Mouse (Mus musculus): ENCODE results near the gene Akr1b10. TPM values are rescaled to one million over a fixed set of nuclear protein-coding genes. Genes with fewer than 3 reads are reported as not detected.
"Not testable (repeated sequence)": the region's sequence is repeated elsewhere in the genome, so short reads cannot be mapped to it uniquely, and the experiment has no call there.

Gene Akr1b10
- polyA plus RNA-seq, 1 experiment from 2014 or later: 10.1 TPM

DNA sequence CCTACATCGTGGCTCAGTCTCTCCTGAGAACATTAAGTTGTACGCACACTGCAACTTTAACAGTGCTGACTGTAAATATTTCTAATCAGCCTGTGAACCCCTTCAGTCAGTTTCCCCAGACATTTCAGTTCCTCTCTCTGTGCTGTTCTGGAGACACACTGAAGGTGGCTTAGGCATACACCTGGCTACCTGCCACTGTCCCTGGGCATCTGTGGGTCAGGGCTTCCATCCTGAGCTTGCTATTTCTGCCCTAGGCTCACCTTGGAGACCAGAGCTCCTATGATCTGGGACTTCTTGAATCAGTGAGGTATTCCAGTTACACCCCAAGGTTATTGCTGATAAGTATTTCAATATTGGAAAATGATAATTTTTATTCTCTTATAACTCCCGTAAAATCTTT is 31.6 kb upstream of the Akr1b10 start:
- WGBS: 94% methylated on average over 3 of the region's 3 CpGs
- H3K9ac ChIP-seq (replicated peaks): no peak overlapping the region
- no peak overlapping the region for H3K27ac ChIP-seq (replicated peaks)
- no peak overlapping the region for H3K4me2 ChIP-seq (replicated peaks)
- H3K27me3 ChIP-seq: no peaks in the 10 kb centered on the region
- no peaks in the 10 kb centered on the region for H3K9me3 ChIP-seq
- no peak overlapping the region for H3K4me3 ChIP-seq
- no peak for ATAC-seq (ENCODE audit: low FRiP score, low read depth)
- H3K36me3 ChIP-seq: no peaks in the 10 kb centered on the region
- H3K4me1 ChIP-seq: peaks cover 10% of the 10 kb centered on the region; the same call in 1 of the 2 replicates

DNA sequence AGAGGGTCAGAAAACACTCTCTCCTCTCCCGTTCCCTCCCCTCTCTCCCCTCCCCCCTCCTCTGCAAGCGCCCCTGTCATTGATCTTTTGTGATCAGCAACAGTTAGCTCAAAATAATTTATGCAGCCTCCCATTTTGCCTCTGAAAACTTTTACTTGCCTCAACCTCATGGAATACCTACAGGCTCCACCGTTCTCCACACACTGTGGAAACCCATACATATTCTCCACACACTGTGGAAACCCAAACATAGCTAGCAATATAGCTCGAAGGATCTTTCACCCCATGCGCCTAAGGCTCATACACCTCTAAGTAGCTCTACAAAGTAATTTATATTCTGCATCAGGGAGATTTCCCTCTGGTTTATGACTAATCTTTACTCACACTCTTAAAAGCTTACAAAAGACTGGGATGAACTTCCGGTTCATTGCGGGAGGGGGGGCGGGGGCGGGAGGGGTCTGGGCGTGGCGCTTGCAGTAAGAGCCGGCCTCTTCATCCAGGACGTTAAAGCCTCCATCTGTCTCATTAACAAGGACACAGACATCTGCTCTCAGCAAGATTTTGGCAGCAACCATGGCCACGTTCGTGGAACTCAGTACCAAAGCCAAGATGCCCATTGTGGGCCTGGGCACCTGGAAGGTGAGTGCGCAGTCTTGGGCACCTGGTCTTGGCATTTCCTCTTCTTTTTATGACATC is 30.2 kb upstream of the Akr1b10 start, which contains the start of gene Akr1b8:
Gene Akr1b8, plus strand, starts transcription at position 462 of the 696 bp plus-strand sequence.
- Histone ChIP-seq H3K4me3 (peak within 1 kb of the TSS; percentile 27), H3K36me3 (no peaks in the 10 kb centered on the region), H3K4me1 (peaks cover 10% of the 10 kb centered on the region; the same call in 1 of the 2 replicates), H3K9me3 (no peaks in the 10 kb centered on the region), H3K9ac (replicated peaks) (no peak within 1 kb of the TSS; the same call in 1 of the 2 replicates), H3K27ac (replicated peaks) (no peak within 1 kb of the TSS), H3K4me2 (replicated peaks) (peak within 1 kb of the TSS; percentile 51), H3K27me3 (no peaks in the 10 kb centered on the region)
- 16% methylated on average over 16 of the region's 16 CpGs for WGBS
- ATAC-seq (ENCODE audit: low FRiP score, low read depth): peak; percentile 56; the same call in 1 of the 2 replicates

DNA sequence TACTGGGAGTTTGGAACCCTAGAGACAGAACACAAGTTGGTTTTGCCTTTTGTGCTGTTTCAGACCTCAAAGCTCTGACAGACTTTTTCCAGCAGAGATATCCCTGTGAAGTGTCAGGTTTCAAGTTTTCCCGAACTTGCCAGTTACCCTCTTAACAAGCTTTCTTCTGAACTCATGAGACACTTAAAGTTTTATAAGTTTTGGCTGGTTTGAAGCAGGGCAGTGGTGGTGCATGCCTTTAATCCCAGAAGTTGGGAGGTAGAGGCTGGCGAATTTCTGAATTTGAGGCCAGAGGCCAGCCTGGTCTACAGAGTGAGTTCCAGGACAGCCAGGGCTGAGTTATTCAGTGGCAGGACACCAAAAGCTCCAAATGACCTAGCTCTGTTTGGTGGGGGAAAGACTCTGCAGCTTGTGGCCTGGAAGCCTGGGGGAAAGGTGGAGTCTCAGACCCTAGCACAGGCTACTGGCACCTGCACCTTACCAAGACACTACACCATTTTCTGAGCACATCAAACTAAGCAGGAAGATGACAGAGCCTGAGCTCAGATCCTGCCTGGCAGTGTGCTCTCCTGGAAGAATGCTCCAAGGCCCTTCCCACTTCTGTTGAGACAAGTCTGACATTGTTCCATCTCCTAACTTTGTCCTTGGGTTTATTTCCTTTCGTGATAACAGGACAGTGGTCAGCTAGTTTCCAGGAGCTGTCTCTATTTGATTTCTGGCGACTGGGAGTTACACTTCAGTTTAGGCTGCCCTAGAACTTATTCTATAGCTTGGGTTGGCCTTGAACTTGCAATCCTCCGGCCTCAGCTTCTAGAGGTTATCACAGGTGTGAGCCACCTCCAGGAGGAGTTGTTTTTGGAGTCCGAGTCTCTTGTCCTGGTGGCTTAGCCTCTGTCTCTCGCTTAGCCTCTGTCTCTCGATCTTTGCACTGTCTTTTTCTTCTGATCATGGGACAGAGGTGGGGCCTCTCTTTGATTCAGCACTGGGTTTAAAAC is 29.4 kb upstream of the Akr1b10 start:
- H3K9me3 ChIP-seq: no peaks in the 10 kb centered on the region
- peak overlapping the region; percentile 51 for H3K4me2 ChIP-seq (replicated peaks)
- no peak for ATAC-seq (ENCODE audit: low FRiP score, low read depth)
- WGBS: 76% methylated on average over 8 of the region's 8 CpGs
- H3K9ac ChIP-seq (replicated peaks): no peak overlapping the region
- H3K27ac ChIP-seq (replicated peaks): no peak overlapping the region
- no peaks in the 10 kb centered on the region for H3K36me3 ChIP-seq
- peaks cover 10% of the 10 kb centered on the region; the same call in 1 of the 2 replicates for H3K4me1 ChIP-seq
- H3K4me3 ChIP-seq: peak overlapping the region; percentile 27
- H3K27me3 ChIP-seq: no peaks in the 10 kb centered on the region

DNA sequence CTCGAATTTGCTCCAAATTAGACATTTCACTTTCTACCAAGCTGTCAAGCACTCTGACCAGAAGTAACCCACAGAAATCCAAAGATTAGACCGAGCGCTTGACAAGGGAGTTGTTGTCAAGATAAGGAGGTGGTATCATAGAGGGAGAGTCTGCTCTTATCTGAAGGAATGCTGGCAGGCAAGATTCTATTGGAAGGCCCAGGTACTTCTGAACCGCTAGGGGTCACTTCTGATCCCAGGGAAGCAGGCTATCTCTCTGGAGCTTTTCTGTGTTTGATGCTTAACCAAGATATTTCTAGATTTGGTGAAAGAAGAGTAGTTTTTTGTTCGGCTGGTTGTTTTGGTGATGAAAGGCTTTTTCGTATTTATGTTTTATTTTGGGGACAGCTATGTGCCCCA is 28.7 kb upstream of the Akr1b10 start:
- H3K4me3 ChIP-seq: no peak overlapping the region
- WGBS: 75% methylated on average over 6 of the region's 6 CpGs
- no peaks in the 10 kb centered on the region for H3K36me3 ChIP-seq
- H3K4me1 ChIP-seq: peaks cover 10% of the 10 kb centered on the region; the same call in 1 of the 2 replicates
- no peaks in the 10 kb centered on the region for H3K9me3 ChIP-seq
- ATAC-seq (ENCODE audit: low FRiP score, low read depth): no peak
- no peak overlapping the region for H3K4me2 ChIP-seq (replicated peaks)
- no peak overlapping the region for H3K27ac ChIP-seq (replicated peaks)
- H3K27me3 ChIP-seq: no peaks in the 10 kb centered on the region
- H3K9ac ChIP-seq (replicated peaks): no peak overlapping the region

DNA sequence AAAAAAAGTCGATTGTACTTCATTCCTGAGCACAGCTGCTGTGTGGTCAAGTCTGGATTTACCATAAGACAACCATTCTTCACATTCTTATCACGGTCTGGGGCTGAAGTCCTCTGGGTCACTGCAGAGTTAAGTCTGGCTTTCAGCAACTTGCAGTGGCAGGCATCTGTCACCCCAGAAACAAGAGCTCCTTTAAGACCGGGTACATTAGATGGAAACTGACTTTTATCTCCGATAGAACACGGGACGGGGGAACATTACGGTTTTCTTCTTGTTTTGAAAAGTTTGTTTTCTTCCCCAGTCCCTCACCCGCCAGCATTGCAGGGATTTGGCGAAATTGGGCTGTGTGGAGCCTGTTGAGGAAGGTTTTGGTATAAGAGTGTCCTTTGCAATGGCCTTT is 28.2 kb upstream of the Akr1b10 start:
- Histone ChIP-seq H3K9me3 (no peaks in the 10 kb centered on the region), H3K27ac (replicated peaks) (no peak overlapping the region), H3K27me3 (no peaks in the 10 kb centered on the region), H3K4me1 (peaks cover 10% of the 10 kb centered on the region; the same call in 1 of the 2 replicates), H3K4me3 (no peak overlapping the region), H3K4me2 (replicated peaks) (no peak overlapping the region), H3K36me3 (no peaks in the 10 kb centered on the region), H3K9ac (replicated peaks) (no peak overlapping the region)
- WGBS: 85% methylated on average over 9 of the region's 9 CpGs
- ATAC-seq (ENCODE audit: low FRiP score, low read depth): no peak

- ATAC-seq (ENCODE audit: low FRiP score, low read depth): no peak
- WGBS: 86% methylated on average over 12 of the region's 12 CpGs
- H3K36me3 ChIP-seq: no peaks in the 10 kb centered on the region
These were observed 19.5 kb upstream of the Akr1b10 start for GRCm38 (mm10) chr6:34364217-34365136.

GRCm38 (mm10) chr6:34367998-34368397 is 16.0 kb upstream of the Akr1b10 start:
- no peak for ATAC-seq (ENCODE audit: low FRiP score, low read depth)
- Histone ChIP-seq H3K36me3 (no peaks in the 10 kb centered on the region), H3K4me3 (no peak overlapping the region), H3K4me2 (replicated peaks) (no peak overlapping the region), H3K4me1 (peaks cover 12% of the 10 kb centered on the region), H3K27ac (replicated peaks) (no peak overlapping the region), H3K9me3 (no peaks in the 10 kb centered on the region), H3K27me3 (no peaks in the 10 kb centered on the region), H3K9ac (replicated peaks) (no peak overlapping the region)
- WGBS: 78% methylated on average over 9 of the region's 9 CpGs

More at GRCm38 (mm10) chr6:34364217-34365136, 19.5 kb upstream of the Akr1b10 start:
- no peaks in the 10 kb centered on the region for H3K9me3 ChIP-seq
- H3K4me3 ChIP-seq: no peak overlapping the region
- no peak overlapping the region for H3K4me2 ChIP-seq (replicated peaks)
- H3K4me1 ChIP-seq: peaks cover 6% of the 10 kb centered on the region
- no peaks in the 10 kb centered on the region for H3K27me3 ChIP-seq
- no peak overlapping the region for H3K27ac ChIP-seq (replicated peaks)
- no peak overlapping the region for H3K9ac ChIP-seq (replicated peaks)

GRCm38 (mm10) chr6:34370081-34370480 is 13.9 kb upstream of the Akr1b10 start:
- no peak for ATAC-seq (ENCODE audit: low FRiP score, low read depth)
- Histone ChIP-seq H3K27ac (replicated peaks) (no peak overlapping the region), H3K36me3 (no peaks in the 10 kb centered on the region), H3K4me1 (peaks cover 12% of the 10 kb centered on the region), H3K4me2 (replicated peaks) (no peak overlapping the region), H3K9me3 (no peaks in the 10 kb centered on the region), H3K4me3 (no peak overlapping the region), H3K27me3 (no peaks in the 10 kb centered on the region), H3K9ac (replicated peaks) (no peak overlapping the region)
- 82% methylated on average over 8 of the region's 8 CpGs for WGBS

GRCm38 (mm10) chr6:34371700-34372351 is 12.2 kb upstream of the Akr1b10 start:
- Histone ChIP-seq H3K9me3 (no peaks in the 10 kb centered on the region), H3K27ac (replicated peaks) (no peak overlapping the region), H3K4me3 (no peak overlapping the region), H3K36me3 (no peaks in the 10 kb centered on the region), H3K4me2 (replicated peaks) (peak overlapping the region; percentile 31), H3K27me3 (no peaks in the 10 kb centered on the region), H3K9ac (replicated peaks) (no peak overlapping the region), H3K4me1 (peaks cover 12% of the 10 kb centered on the region)
- ATAC-seq (ENCODE audit: low FRiP score, low read depth): no peak
- 26% methylated on average over 18 of the region's 18 CpGs for WGBS

DNA sequence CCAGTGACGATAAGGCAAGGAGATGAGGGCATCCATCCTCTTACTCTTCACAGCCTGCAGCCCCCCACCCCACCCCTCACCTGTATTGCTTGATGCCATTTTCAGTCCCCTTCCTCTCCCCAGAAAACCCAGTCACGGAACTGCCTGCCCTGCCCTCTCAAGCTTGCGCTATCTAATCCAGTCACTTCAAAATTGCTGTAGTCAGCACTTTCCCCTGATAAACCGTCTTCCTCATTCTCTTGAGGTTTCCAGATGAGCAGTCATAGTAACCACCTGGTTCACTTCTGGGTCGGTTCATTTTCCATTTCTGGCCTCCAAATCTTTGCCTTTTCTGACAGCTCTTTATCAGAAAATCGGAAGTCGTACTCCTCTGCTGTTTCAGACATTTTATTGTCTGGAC is 10.2 kb upstream of the Akr1b10 start:
- Histone ChIP-seq H3K9ac (replicated peaks) (no peak overlapping the region), H3K9me3 (no peaks in the 10 kb centered on the region), H3K4me3 (no peak overlapping the region), H3K36me3 (no peaks in the 10 kb centered on the region), H3K27ac (replicated peaks) (no peak overlapping the region), H3K4me1 (peaks cover 9% of the 10 kb centered on the region; the same call in 1 of the 2 replicates), H3K27me3 (no peaks in the 10 kb centered on the region), H3K4me2 (replicated peaks) (no peak overlapping the region)
- no peak for ATAC-seq (ENCODE audit: low FRiP score, low read depth)
- 86% methylated on average over 7 of the region's 7 CpGs for WGBS

DNA sequence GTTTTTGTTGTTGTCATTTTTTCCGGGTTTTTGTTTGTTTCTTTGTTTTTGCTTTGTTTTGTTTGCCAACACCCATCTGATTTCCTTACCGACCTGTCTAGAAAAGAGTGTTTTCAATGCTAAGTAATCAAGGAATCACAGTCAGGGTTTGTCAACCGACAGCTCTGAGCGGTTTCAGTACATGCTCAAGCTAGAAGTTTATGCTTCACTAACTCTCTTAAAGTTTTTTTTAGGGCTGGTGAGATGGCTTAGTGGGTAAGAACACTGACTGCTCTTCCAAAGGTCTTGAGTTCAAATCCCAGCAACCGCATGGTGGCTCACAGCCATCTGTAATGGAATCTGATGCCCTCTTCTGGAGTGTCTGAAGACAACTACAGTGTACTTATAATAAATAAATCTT is 8.1 kb upstream of the Akr1b10 start:
- 79% methylated on average over 5 of the region's 5 CpGs for WGBS
- not testable (repeated sequence) for H3K27me3 ChIP-seq; H3K4me2 ChIP-seq (replicated peaks); H3K9ac ChIP-seq (replicated peaks); H3K4me3 ChIP-seq; H3K27ac ChIP-seq (replicated peaks); ATAC-seq (ENCODE audit: low FRiP score, low read depth); H3K9me3 ChIP-seq; H3K36me3 ChIP-seq; H3K4me1 ChIP-seq
